Mouse (Mus musculus) brain, embryonic 14.5 days (tissue): ENCODE data around the gene Rab11fip4. TPM values are rescaled to one million over a fixed set of nuclear protein-coding genes. Genes with fewer than 3 reads are reported as not detected.

ENCODE experiments used
- DNase-seq: peaks from one replicate; pipeline ENCODE4 v3.0.0-alpha.2; 2011; ENCODE audit warnings: low read depth
- CTCF ChIP-seq: fragments of 200-500 bp; IDR thresholded peaks from 2 replicates; pipeline ENCODE4 v1.5.1; 2012; ENCODE audit warnings: inconsistent platforms, mild to moderate bottlenecking, moderate library complexity, borderline replicate concordance; ENCODE audit not compliant: insufficient read depth, insufficient read length; ENCODE audit errors: extremely low read depth
- POLR2A ChIP-seq: fragments of 200-500 bp; IDR thresholded peaks from 2 replicates; pipeline ENCODE4 v1.6.1; 2012; ENCODE audit warnings: mild to moderate bottlenecking, inconsistent platforms, borderline replicate concordance; ENCODE audit not compliant: poor library complexity, insufficient read depth, insufficient read length, severe bottlenecking; ENCODE audit errors: extremely low read depth
- polyA plus RNA-seq: library from polyadenylated mRNA; depleted of rRNA; stranded (reverse); fragments of >200 nt; gene quantifications from 2 replicates; pipeline ENCODE4 v1.2.3, GENCODE M21; 2012; rRNA removed

Rab11fip4 gene
- 39.5 and 55.0 TPM in 2 replicates for polyA plus RNA-seq

- DNase-seq = peak; percentile 89
- TF ChIP-seq POLR2A (peak; percentile 77), CTCF (no peak)
Observed at GRCm38 (mm10) chr11:79590664-79591590, at the start of gene Rab11fip4. Gene Rab11fip4 (plus strand): TSS chr11:79591212.

GRCm38 (mm10) chr11:79552622-79553021 is 38.4 kb upstream of the Rab11fip4 start:
- no peak for TF ChIP-seq CTCF
- TF ChIP-seq POLR2A = no peak
- no peak for DNase-seq

GRCm38 (mm10) chr11:79560536-79560935 is 30.5 kb upstream of the Rab11fip4 start:
- no peak for DNase-seq
- no peak for TF ChIP-seq POLR2A
- no peak for TF ChIP-seq CTCF

- DNase-seq = no peak
- no peak for TF ChIP-seq POLR2A
- no peak for TF ChIP-seq CTCF
Observed at GRCm38 (mm10) chr11:79563493-79563892, 27.5 kb upstream of the Rab11fip4 start.

GRCm38 (mm10) chr11:79566947-79567346 is 24.1 kb upstream of the Rab11fip4 start:
- DNase-seq = no peak
- TF ChIP-seq POLR2A (no peak), CTCF (no peak; the same call in 1 of the 2 replicates)

GRCm38 (mm10) chr11:79568197-79568911 is 22.7 kb upstream of the Rab11fip4 start:
- TF ChIP-seq POLR2A (no peak), CTCF (no peak)
- DNase-seq = no peak

GRCm38 (mm10) chr11:79570319-79570718 is 20.7 kb upstream of the Rab11fip4 start:
- TF ChIP-seq POLR2A (no peak), CTCF (no peak)
- DNase-seq = no peak

GRCm38 (mm10) chr11:79573836-79574235 is 17.2 kb upstream of the Rab11fip4 start:
- TF ChIP-seq POLR2A = no peak
- TF ChIP-seq CTCF = no peak
- no peak for DNase-seq

- TF ChIP-seq CTCF = no peak
- no peak for TF ChIP-seq POLR2A
- DNase-seq = no peak
Observed at GRCm38 (mm10) chr11:79575383-79576073, 15.5 kb upstream of the Rab11fip4 start.

- DNase-seq = peak; percentile 78
- peak; percentile 75; the same call in 1 of the 2 replicates for TF ChIP-seq CTCF
- TF ChIP-seq POLR2A = no peak
Observed at GRCm38 (mm10) chr11:79577741-79578140, 13.3 kb upstream of the Rab11fip4 start.

- TF ChIP-seq POLR2A (no peak), CTCF (no peak)
Observed at GRCm38 (mm10) chr11:79580660-79581059, 10.4 kb upstream of the Rab11fip4 start.

GRCm38 (mm10) chr11:79581257-79581656 is 9.8 kb upstream of the Rab11fip4 start:
- no peak for DNase-seq
- TF ChIP-seq CTCF (no peak), POLR2A (no peak)

More at GRCm38 (mm10) chr11:79580660-79581059, 10.4 kb upstream of the Rab11fip4 start:
- no peak for DNase-seq
